Mouse (Mus musculus): Measurements from ENCODE around the gene Meis1. TPM values are rescaled to one million over a fixed set of nuclear protein-coding genes. Genes with fewer than 3 reads are reported as not detected.

Gene Meis1
- total and polyA plus RNA-seq, 3 experiments = 8.2 to 16.5 TPM; not detected in 1

GRCm38 (mm10) chr11:18872793-18873192 is 146.0 kb downstream of the Meis1 start:
- no peaks in the 10 kb centered on the region for H3K36me3 ChIP-seq (ENCODE audit: control insufficient read depth in 1 of 2, insufficient read depth in 2 of 2, low read length in 2 of 2)
- no peak overlapping the region for H3K9ac ChIP-seq (ENCODE audit: control insufficient read depth, low read depth, low read length, poor library complexity, severe bottlenecking)
- H3K4me3 ChIP-seq (ENCODE audit: control insufficient read depth in 1 of 2, insufficient read depth in 1 of 2, low read depth in 2 of 2, low read length in 2 of 2) = no peak overlapping the region
- TF ChIP-seq SMC3 (IDR thresholded peaks at IDR 0.05; ENCODE audit: low read depth, low read length) = no peak
- TF ChIP-seq MYC (IDR thresholded peaks at IDR 0.05; ENCODE audit: low read depth, low read length) = no peak
- TF ChIP-seq SIN3A (IDR thresholded peaks at IDR 0.05; ENCODE audit: low read length) = no peak
- no peak for TF ChIP-seq CHD2 (IDR thresholded peaks at IDR 0.05; ENCODE audit: low read length)
- TF ChIP-seq NELFE (IDR thresholded peaks at IDR 0.05; ENCODE audit: low read depth, low read length) = no peak
- TF ChIP-seq POLR2A (IDR thresholded peaks at IDR 0.05; ENCODE audit: control insufficient read depth in 1 of 2, insufficient read depth in 1 of 2, low read depth in 1 of 2, low read length in 2 of 2, poor library complexity in 1 of 2) = no peak
- TF ChIP-seq E2F4 (IDR thresholded peaks at IDR 0.05; ENCODE audit: borderline replicate concordance, low read depth, low read length) = no peak
- DNase-seq (ENCODE audit: low read depth, low spot score) = no peak
- H3K79me2 ChIP-seq (ENCODE audit: control insufficient read depth, insufficient read depth, low read length, poor library complexity) = no peaks in the 10 kb centered on the region
- no peaks in the 10 kb centered on the region for H3K4me1 ChIP-seq (ENCODE audit: control insufficient read depth in 1 of 2, insufficient read depth in 2 of 2, low read length in 2 of 2)
- peaks cover 3 to 6% of the 10 kb centered on the region in 2 experiments; a peak in 2 of 4 replicates for H3K27me3 ChIP-seq (ENCODE audit: control insufficient read depth in 1 of 2, insufficient read depth in 2 of 2, low read length in 2 of 2)
- H3K27ac ChIP-seq (ENCODE audit: control insufficient read depth, low read depth, low read length) = no peak overlapping the region
- no peaks in the 10 kb centered on the region for H3K9me3 ChIP-seq (replicated peaks; ENCODE audit: insufficient read depth, low read length)

GRCm38 (mm10) chr11:18872118-18872751 is 146.6 kb downstream of the Meis1 start:
- no peaks in the 10 kb centered on the region for H3K4me1 ChIP-seq (ENCODE audit: control insufficient read depth in 1 of 2, insufficient read depth in 2 of 2, low read length in 2 of 2)
- no peak overlapping the region for H3K27ac ChIP-seq (ENCODE audit: control insufficient read depth, low read depth, low read length)
- no peaks in the 10 kb centered on the region for H3K79me2 ChIP-seq (ENCODE audit: control insufficient read depth, insufficient read depth, low read length, poor library complexity)
- no peaks in the 10 kb centered on the region for H3K36me3 ChIP-seq (ENCODE audit: control insufficient read depth in 1 of 2, insufficient read depth in 2 of 2, low read length in 2 of 2)
- H3K9me3 ChIP-seq (replicated peaks; ENCODE audit: insufficient read depth, low read length) = no peaks in the 10 kb centered on the region
- TF ChIP-seq MAX (IDR thresholded peaks at IDR 0.05; ENCODE audit: low read length) (no peak), USF2 (IDR thresholded peaks at IDR 0.05; ENCODE audit: borderline replicate concordance in 1 of 2, insufficient read depth in 1 of 2, low read depth in 1 of 2, low read length in 2 of 2) (no peak), MEF2A (IDR thresholded peaks at IDR 0.05; ENCODE audit: extremely low read depth, insufficient replicate concordance, low read depth, low read length, poor library complexity, severe bottlenecking) (no peak), TBP (IDR thresholded peaks at IDR 0.05; ENCODE audit: low read depth, low read length) (no peak), KAT2A (conservative IDR thresholded peaks at IDR 0.05; ENCODE audit: low read depth, low read length) (no peak)
- peaks cover 3 to 6% of the 10 kb centered on the region in 2 experiments; a peak in 2 of 4 replicates for H3K27me3 ChIP-seq (ENCODE audit: control insufficient read depth in 1 of 2, insufficient read depth in 2 of 2, low read length in 2 of 2)
- no peak for DNase-seq (ENCODE audit: low read depth, low spot score)
- H3K9ac ChIP-seq (ENCODE audit: control insufficient read depth, low read depth, low read length, poor library complexity, severe bottlenecking) = no peak overlapping the region
- no peak overlapping the region for H3K4me3 ChIP-seq (ENCODE audit: control insufficient read depth in 1 of 2, insufficient read depth in 1 of 2, low read depth in 2 of 2, low read length in 2 of 2)
